Mouse (Mus musculus): ENCODE results near the gene Pik3ip1.

The Pik3ip1 gene

DNA sequence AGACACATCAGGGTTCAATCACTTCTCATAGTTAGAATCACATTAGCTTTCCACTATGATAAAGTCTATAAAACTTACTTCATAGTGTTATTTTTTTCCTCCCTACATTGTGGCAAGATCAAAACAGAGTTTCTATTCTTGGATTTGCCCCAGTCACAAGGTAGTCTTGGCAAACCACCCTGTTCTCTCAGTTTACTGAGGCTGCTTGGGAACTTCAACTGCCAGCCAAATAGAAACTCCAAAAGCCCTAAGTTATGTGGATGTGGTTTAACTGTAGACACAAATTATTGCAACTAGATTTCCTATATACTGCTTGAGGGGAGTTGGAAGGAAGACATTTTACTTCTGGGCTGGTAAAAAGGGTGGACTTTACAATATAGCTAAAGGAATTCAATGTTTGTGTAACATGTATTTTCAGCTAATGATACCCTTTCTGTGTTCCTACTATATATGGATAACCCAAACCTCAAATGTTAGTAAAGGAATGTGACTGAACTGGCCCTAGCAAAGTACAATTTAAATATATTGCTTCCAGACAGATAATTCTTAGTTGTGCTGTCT lies at the start of gene Pik3ip1:
Gene Pik3ip1, plus strand, starts transcription at position 511 of the 561 bp plus-strand sequence.
- peak in 1 of 2 experiments; percentile 17 for DNase-seq

DNA sequence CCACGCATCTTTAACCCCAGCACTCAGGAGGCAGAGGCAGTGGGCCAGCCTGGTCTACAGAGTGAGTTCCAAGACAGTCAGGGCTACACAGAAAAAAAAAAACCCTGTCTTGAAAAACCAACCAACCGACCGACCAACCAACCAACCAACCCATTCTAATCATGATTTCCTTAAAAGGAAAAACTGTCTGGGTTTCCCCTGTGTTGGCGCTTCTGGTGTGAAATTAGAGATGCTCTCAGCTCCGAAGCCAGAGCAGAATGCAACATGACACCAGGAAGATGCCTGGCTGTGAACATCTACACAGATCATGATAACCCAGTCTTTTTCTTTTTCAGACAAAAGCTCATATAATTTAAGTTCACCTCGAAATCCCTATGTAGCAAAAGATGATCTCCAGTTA lies 47.3 kb upstream of the Pik3ip1 start:
- no peak for DNase-seq

DNA sequence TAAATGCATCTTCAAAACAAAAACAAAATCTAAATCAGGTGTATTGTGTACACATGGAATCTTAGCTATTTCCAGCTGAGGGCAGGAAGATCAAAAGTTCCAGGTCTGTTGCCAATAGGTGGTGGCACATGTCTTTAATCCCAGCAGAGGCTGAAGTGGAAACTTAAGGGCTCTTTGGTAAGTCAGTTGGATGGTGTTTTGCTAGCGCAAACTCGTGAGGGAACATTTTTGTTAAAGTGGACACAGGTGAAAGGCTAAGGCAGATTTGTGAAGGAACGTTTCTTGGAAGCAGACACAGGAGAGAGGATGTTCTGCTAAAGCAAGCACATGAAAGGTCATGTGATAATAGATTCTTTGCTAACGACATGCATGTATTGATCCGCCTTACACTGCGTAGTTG lies 46.6 kb upstream of the Pik3ip1 start:
- DNase-seq, result no peak

- DNase-seq, result no peak
Measured at GRCm38 (mm10) chr11:3285940-3286339, 44.3 kb upstream of the Pik3ip1 start.

GRCm38 (mm10) chr11:3287131-3287530 lies 43.1 kb upstream of the Pik3ip1 start:
- DNase-seq, result peak; percentile 84 to 87

DNA sequence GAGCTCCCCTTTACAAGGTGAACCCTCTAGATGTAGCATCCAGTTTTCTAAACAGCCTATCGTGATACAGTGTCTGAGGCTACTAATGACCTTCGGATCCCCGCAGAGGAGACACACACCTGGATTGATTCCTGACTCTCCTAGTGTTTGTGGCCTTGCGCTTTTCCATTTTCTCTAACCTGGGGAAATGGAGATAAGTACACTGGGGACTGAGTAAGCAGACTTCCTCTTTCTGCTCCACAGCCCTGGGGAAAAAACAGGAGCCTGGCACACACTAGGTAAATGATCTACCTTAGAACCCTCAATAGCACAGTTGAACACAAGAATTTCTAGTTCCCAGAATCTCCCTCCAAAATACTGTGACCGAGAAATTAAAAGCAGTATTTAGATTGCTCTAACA lies 42.3 kb upstream of the Pik3ip1 start:
- DNase-seq, result no peak

GRCm38 (mm10) chr11:3288521-3289301 lies 41.5 kb upstream of the Pik3ip1 start, which contains the start of gene Patz1:
Patz1 (plus strand) TSS chr11:3288874.
- DNase-seq, result peak in 1 of 2 experiments; percentile 79

GRCm38 (mm10) chr11:3289302-3289802 lies 40.8 kb upstream of the Pik3ip1 start:
- peak; percentile 87 to 92 for DNase-seq

DNA sequence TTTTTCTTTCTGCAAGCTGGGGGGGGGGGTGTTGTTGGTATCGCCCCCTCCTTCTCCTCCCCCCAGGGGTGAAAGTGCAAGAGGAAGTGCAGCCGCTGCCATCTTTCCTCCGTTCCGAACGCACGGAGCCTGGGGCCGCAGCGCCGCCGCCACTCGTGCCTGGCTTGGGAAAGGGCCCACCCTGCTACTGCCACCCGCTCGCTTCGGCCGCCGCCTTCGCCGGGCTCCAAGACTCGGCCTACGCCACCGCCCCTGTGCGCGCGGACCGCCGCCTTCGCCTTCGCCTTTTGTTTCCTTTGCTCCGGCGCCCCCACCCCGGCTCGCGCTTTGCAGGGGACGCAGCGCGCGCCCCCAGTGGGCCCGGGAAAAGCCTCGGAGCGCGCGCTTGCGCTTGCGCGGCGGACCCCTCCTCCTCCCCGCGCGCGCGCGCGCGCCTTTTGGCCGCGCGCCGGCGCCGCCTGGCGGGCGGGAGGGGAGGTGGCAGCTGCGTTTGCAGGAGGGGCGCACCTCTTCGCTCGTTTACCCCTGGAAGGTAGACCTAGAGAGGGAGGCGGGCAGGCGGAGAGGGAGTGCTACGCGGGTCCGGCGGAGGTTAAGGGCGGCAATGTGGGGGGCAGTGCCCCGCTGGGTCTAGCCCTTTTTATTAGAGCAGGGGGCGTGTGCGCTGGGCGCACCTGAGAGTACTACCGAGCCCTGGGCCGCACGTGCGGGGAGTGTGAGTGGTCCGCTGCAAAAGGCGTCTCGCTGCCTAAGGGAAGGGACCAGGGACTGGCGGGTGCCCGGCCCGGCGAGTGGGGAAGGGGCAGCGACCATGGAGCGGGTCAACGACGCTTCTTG lies 40.2 kb upstream of the Pik3ip1 start:
- DNase-seq, result peak; percentile 90 to 92

DNA sequence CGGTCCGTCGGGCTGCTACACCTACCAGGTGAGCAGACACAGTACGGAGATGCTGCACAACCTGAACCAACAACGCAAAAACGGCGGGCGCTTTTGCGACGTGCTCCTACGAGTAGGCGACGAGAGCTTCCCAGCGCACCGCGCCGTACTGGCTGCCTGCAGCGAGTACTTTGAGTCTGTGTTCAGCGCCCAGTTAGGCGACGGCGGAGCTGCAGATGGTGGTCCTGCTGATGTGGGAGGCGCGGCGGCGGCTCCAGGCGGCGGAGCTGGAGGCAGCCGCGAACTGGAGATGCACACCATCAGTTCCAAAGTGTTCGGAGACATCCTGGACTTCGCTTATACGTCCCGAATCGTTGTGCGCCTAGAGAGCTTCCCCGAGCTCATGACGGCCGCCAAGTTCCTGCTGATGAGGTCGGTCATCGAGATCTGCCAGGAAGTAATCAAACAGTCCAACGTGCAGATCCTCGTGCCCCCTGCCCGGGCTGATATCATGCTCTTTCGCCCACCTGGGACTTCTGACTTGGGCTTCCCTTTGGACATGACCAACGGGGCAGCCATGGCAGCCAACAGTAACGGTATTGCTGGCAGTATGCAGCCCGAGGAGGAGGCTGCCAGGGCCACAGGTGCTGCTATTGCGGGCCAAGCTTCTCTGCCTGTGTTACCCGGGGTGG lies 39.4 kb upstream of the Pik3ip1 start:
- DNase-seq, result peak; percentile 65 to 79

GRCm38 (mm10) chr11:3291311-3292061 lies 38.7 kb upstream of the Pik3ip1 start:
- peak in 1 of 2 experiments; percentile 29 for DNase-seq

- DNase-seq, result peak in 1 of 2 experiments; percentile 47
Measured at GRCm38 (mm10) chr11:3292062-3292421, 38.2 kb upstream of the Pik3ip1 start.

- DNase-seq, result peak; percentile 38 to 39
Measured at GRCm38 (mm10) chr11:3292711-3293249, 37.4 kb upstream of the Pik3ip1 start.

- DNase-seq, result no peak
Measured at GRCm38 (mm10) chr11:3293361-3293760, 36.8 kb upstream of the Pik3ip1 start.

- no peak for DNase-seq
Measured at GRCm38 (mm10) chr11:3294641-3295040, 35.6 kb upstream of the Pik3ip1 start.

DNA sequence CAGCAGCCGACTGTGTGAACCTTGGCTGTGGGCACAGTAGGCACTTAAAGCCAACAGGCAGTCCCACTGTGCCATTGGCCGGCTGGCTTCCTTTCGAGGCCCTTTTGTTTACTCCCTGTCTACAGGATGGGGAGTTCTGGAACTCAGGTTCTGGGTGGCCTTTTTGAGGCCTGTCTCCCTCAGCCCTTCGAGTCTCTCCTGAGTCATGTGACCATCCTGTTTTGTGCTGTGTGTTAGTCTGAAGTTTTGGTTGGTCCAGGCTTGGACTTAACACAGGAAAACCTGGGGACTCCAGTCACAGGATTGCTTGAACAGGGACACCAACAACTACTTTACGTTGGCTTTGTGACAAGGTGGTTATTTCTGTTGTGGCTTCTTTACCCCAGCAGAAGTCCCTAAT lies 34.1 kb upstream of the Pik3ip1 start:
- DNase-seq, result no peak

DNA sequence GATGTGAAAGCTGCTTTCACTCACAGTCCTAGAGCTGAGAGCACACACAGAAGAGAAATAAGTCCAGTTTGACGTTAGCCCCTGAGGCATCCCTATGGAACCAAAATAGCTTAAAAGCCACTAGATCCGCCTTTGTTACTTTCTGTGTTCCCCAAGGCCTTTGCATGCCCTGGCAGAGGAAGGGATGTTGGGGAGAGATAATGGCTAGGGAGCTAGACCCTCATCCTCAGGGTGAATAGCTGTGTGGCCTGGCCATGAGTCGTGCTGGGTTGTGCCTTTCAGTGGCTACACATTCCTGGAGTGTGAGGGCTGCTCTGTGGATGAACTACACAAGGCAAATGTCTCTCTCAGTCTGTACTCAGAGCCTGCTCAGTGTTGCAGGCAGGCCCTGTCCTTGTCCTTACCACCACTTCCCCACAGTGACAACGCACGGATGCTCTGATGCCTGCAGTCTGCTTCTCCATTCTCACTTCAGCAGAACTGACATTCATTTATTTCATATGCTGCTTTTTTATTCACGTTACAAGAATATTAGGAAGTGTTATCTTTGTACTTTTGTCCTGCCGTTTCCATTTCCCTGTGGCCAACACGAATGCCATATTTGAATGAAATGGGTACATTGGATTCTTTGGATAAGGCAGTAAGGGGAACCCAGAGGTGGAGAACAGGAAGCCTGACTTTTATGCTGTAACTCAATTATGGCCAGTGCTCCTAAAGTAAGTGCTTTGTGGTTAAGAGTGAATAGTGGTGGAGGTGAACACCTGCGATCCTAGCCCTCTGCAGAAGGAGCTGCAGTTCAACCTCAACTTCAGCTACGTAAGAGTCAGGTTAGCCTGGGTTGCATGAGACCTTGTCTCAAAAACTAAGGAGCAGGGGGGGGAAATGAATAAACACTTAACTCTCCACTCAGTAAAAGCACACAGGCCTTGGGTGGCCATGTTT lies 32.1 kb upstream of the Pik3ip1 start:
- DNase-seq, result no peak

GRCm38 (mm10) chr11:3298813-3299185 lies 31.4 kb upstream of the Pik3ip1 start:
- DNase-seq, result no peak

- DNase-seq, result no peak
Measured at GRCm38 (mm10) chr11:3301075-3301474, 29.1 kb upstream of the Pik3ip1 start.

GRCm38 (mm10) chr11:3302385-3302784 lies 27.8 kb upstream of the Pik3ip1 start:
- no peak for DNase-seq
